Mouse (Mus musculus) kidney, postnatal 25 days (tissue): ENCODE results near the gene Edem1.

ENCODE experiments used
- DNase-seq, 2 experiments: peaks; one replicate each; pipeline ENCODE4 v3.0.0; 2021; ENCODE audit warnings: mixed read lengths in 2 of 2

The Edem1 gene

GRCm38 (mm10) chr6:108875344-108875743, 46.9 kb downstream of the Edem1 start:
- DNase-seq, result no peak

DNA sequence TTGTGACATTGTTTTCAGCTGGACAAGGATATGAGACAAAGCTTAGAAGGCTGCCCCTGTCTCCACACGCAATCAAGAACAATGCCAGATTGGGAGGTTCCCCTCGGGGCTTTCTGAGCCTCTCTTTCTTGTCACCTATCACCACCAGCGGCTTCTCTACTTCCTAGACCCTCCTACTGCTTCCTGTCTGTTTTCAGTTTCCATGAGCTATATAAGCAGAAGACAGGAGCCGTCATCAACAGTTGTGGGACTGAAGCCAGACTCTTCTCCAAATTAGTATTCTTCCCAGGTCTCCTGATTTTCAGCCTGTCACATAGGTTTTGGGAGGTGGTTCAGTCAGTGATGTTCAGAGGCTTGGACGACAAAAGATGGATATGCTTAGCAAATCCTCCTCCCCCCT, 47.6 kb downstream of the Edem1 start:
- DNase-seq, result peak; percentile 41 to 69

DNA sequence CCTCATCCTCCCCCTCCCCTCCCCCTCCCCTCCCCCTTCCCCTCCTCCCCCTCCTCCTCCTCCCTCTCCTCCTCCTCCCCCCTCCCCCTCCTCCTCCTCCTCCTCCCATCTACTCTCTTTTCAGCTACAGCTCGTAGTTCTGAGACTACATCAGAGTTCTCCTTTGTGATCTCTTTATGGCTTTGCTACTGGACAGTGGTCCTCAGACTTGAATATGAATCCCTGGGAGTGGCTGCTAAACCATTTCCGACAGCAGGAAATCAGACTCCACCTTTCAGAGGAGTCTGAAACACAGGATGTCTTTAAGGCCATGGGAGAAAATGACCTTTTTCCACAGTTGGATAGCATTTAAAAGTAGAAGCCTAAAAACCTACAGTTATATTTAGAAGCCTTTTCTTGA, 48.0 kb downstream of the Edem1 start:
- DNase-seq, result no peak

DNA sequence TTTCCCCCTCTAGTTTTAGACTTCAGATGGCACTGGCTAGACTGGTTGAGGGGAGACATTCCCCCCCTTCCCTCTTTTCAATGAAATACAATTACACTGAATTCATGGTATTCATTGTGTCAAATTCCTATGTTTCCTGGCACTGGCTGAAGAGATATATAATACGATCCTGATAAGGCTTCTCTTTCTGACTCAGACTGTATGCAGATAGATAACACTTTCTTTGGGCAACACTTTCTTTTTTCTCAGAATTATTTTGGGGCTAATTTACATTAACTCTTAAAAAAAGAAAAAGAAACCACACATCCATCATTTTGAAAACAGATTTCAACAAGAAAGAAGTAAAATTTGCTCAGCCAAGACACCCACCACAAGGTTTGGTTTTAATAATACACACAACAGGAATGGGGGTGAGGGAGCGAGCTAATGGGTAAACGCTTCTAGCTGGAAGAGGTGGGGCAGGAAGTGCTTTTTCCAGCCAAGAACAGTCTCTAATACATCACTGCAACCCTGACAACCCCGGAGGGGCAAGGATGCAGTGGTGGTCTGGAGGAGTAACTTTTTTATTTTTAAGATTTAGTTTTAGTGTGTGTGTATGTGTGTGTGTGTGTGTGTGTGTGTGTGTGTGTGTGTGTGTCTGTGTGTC, 52.0 kb downstream of the Edem1 start:
- no peak for DNase-seq

GRCm38 (mm10) chr6:108881074-108881473, 52.6 kb downstream of the Edem1 start:
- DNase-seq, result peak in 1 of 2 experiments; percentile 8

GRCm38 (mm10) chr6:108883826-108884225, 55.4 kb downstream of the Edem1 start:
- no peak for DNase-seq

GRCm38 (mm10) chr6:108884603-108885002, 56.2 kb downstream of the Edem1 start:
- DNase-seq, result peak in 1 of 2 experiments; percentile 5

DNA sequence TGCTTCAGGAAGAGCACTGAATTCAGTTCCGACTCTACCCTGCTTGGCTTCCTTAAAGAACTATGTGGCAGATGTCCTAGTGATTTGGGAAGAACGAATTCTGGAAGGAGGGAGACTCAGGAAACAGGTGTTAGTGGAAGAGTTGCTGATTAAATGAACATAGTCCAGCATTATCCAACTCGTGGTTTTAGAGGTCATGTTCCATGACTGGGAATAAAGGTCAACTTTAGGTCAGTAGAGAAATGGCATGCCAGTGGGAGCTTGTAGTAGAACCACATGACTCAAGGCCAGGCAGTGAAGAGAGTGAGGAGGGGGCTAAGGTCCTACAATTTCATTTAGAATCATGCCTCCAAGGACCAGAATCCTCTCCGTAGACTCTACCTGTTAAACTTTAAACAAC, 57.9 kb downstream of the Edem1 start:
- DNase-seq, result no peak

GRCm38 (mm10) chr6:108892589-108892988, 64.1 kb downstream of the Edem1 start:
- DNase-seq, result no peak

- no peak for DNase-seq
Observed at GRCm38 (mm10) chr6:108895129-108895528, 66.7 kb downstream of the Edem1 start.

DNA sequence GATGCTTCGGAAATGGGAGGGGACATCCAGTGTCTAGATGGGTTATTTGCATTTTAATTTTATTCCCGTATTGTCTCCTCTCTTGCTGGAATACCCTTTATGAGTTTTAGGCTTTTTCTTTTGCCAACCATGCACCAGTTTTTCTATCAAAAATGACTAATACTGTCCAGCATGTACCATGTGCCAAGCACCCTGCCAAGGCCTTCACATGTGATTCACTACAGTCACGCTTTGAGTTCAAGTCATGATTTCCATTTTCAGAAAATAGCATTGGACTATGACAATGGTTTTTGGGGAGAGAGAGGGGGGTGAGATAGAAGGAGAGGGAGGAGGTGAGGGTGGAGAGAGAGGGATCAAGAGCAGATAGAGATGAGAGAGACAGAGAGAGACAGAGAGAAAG, 67.5 kb downstream of the Edem1 start:
- no peak for DNase-seq

DNA sequence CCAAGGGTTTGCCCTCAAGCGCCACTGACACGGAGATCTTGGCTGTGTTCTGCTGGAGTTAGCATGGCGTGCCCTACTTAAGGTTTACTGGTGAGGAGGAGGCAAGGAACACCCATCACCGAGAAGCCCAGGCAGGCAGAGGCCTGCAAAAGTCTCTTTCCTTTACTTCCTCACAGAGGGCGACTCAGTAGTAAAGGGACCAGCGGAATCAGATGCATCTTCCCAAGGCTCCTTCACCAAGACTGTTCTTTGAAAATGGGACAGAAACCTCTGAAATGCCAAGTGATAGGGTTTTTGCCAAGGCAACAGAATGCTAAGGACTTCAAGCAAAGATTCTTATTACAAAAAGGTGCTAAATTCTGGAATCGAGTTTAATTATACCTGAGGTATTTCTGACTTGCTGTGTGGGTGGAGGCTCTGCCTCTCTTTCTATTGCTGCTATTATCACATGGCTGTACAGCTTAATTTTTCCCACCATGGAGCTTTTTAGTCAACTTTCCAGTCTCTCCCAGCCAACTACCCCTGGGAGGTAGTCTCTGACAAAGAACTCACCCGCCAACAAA, 68.2 kb downstream of the Edem1 start:
- DNase-seq, result no peak

DNA sequence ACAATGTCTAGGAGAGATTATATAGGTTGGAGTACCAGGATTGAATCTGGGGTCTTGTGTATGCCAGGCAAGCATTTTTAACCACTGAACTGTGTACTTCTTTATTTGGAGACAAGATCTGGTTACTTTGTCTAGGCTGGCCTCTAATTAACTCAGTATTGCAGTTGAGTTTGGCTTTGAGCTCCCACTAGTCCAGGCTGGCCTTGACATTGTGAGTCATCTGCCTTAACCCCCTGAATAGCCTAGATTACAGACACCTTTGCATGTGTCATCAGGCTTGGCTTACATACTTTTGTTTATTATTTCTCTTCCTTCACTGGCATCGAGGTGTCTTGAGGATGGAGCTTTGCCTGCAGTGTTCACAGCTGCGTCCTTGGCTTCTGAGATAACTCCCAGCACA, 70.8 kb downstream of the Edem1 start:
- DNase-seq, result no peak

DNA sequence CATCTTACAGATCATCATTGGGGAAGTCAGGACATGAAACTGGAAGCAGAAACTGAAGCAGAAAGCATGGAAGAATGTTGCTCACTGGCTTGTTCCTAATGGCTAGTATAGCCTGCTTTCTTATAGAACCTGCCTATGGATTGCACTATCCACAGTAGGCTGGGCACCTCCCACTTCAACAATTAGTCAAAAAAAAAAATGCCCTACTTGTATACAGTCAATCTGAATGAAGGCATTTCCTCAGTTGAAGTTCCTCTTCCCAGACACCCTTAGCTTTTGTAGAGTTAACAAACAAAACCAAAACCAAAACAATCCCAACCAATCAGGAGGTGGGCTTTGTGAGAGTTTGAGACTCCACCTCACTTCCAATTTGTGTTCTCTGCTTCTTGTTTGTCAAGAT, 73.7 kb downstream of the Edem1 start:
- no peak for DNase-seq

- no peak for DNase-seq
Observed at GRCm38 (mm10) chr6:108903280-108903679, 74.8 kb downstream of the Edem1 start.

GRCm38 (mm10) chr6:108906539-108906938, 78.1 kb downstream of the Edem1 start:
- no peak for DNase-seq
